24 mouse cellular contexts compared by ENCODE assay signal in the genomic region with DNA sequence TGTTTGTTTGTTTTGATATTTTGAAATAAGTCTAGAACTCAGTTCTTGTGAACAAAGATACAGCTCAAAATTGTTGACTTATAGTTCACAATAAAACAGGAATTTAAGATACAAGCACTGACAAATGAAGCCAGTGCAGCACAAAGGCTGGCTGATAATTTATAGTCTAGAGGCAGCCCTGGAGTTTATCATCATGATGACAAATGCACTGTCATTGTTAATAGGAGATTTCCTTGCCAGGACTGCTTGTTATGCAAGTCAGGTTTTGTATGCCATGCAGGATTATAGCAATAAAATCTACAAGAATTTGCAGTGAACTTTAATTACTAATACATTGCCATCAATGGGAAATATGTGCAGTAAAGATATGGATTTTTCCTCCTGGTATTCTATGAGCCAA.
DNase-seq lines count a peak whose midpoint lies in the region; ATAC-seq and TF ChIP-seq lines count a peak whose summit lies in the region.
"Had no signal": no experiment of that assay in that cellular context is flagged by ENCODE, and none has a peak within 500 bp of the region (broad histone marks: within the 10 kb centered on the region; RNA-seq: fewer than 3 reads in every experiment).

No protein-coding gene starts in this region.

- H3K9me3 ChIP-seq in forebrain, embryonic 14.5 days (replicated peaks; ENCODE audit: control insufficient read depth, low read length), result no peaks in the 10 kb centered on the region
- no peaks in the 10 kb centered on the region for H3K9me3 ChIP-seq in forebrain, embryonic 12.5 days
- H3K9me3 ChIP-seq in neural tube, embryonic 11.5 days (ENCODE audit: control insufficient read depth, low read length), result no peaks in the 10 kb centered on the region
- H3K9me3 ChIP-seq in hindbrain, postnatal 0 days (ENCODE audit: low read length), result no peaks in the 10 kb centered on the region
- H3K9me3 ChIP-seq: intestine, embryonic 15.5 days; limb, embryonic 12.5 days; midbrain, embryonic 15.5 days had no signal

- TF ChIP-seq CTCF in hindbrain, postnatal 0 days (IDR thresholded peaks at IDR 0.05; ENCODE audit: low read depth), result no peak

- DNase-seq in forebrain, embryonic 14.5 days (ENCODE audit: low spot score), result peak; percentile 15
- no peak for DNase-seq in neural tube, embryonic 11.5 days (ENCODE audit: low spot score)
- no peak for DNase-seq in neural tube, embryonic 10.5 days (ENCODE audit: extremely low spot score, low spot score)
- peak; percentile 46 for DNase-seq in hindbrain, postnatal 0 days (ENCODE audit: low spot score)
- no peak for DNase-seq in lung, postnatal 36 days
- DNase-seq in left cerebral cortex, adult 8-10 months (ENCODE audit: low spot score in 2 of 2), result no peak
- no peak for DNase-seq in left cerebral cortex, postnatal 36 days (ENCODE audit: low spot score in 2 of 2)
- DNase-seq: adrenal gland, adult 2 months; cerebellum, adult 2 months; cerebellum, postnatal 25 days; gastrocnemius, postnatal 36 days; heart, postnatal 4 days; kidney, adult 8-10 months; kidney, postnatal 14 days; lung, adult 18-20 months; lung, postnatal 10 days; right cerebral cortex, adult 18-20 months; right cerebral cortex, postnatal 4 days; thymus, postnatal 14 days had no signal

- H3K4me3 ChIP-seq in forebrain, embryonic 14.5 days (ENCODE audit: low read depth, low read length), result no peak overlapping the region
- H3K4me3 ChIP-seq in forebrain, embryonic 12.5 days (replicated peaks), result no peak overlapping the region
- no peak overlapping the region for H3K4me3 ChIP-seq in neural tube, embryonic 11.5 days (ENCODE audit: low read depth, low read length)
- H3K4me3 ChIP-seq in hindbrain, postnatal 0 days (ENCODE audit: low read length), result no peak overlapping the region
- H3K4me3 ChIP-seq: intestine, embryonic 15.5 days; limb, embryonic 12.5 days; midbrain, embryonic 15.5 days had no signal

- no peaks in the 10 kb centered on the region for H3K4me1 ChIP-seq in forebrain, embryonic 14.5 days (ENCODE audit: control insufficient read depth, insufficient read depth, low read length)
- H3K4me1 ChIP-seq in forebrain, embryonic 12.5 days, result no peaks in the 10 kb centered on the region
- H3K4me1 ChIP-seq in neural tube, embryonic 11.5 days (ENCODE audit: control insufficient read depth, insufficient read depth, low read length), result no peaks in the 10 kb centered on the region
- no peaks in the 10 kb centered on the region for H3K4me1 ChIP-seq in hindbrain, postnatal 0 days (ENCODE audit: insufficient read depth, low read length)
- H3K4me1 ChIP-seq: intestine, embryonic 15.5 days; limb, embryonic 12.5 days; midbrain, embryonic 15.5 days had no signal

- H3K4me2 ChIP-seq in forebrain, embryonic 14.5 days (ENCODE audit: low read length), result no peak overlapping the region
- no peak overlapping the region for H3K4me2 ChIP-seq in forebrain, embryonic 12.5 days
- H3K4me2 ChIP-seq in neural tube, embryonic 11.5 days (ENCODE audit: low read depth), result no peak overlapping the region
- no peak overlapping the region for H3K4me2 ChIP-seq in hindbrain, postnatal 0 days (ENCODE audit: low read depth, low read length)
- H3K4me2 ChIP-seq: intestine, embryonic 15.5 days; limb, embryonic 12.5 days; liver, embryonic 11.5 days; midbrain, embryonic 15.5 days had no signal

- ATAC-seq in forebrain, embryonic 14.5 days, result no peak
- ATAC-seq in forebrain, embryonic 12.5 days (ENCODE audit: low FRiP score), result no peak
- ATAC-seq in neural tube, embryonic 11.5 days (ENCODE audit: insufficient read depth, low FRiP score, low TSS enrichment), result peak; percentile 61; the same call in 1 of the 2 replicates
- ATAC-seq in hindbrain, postnatal 0 days, result no peak
- ATAC-seq: intestine, embryonic 15.5 days; midbrain, embryonic 15.5 days had no signal

- no peak overlapping the region for H3K9ac ChIP-seq in forebrain, embryonic 14.5 days (ENCODE audit: low read length)
- no peak overlapping the region for H3K9ac ChIP-seq in forebrain, embryonic 12.5 days
- no peak overlapping the region for H3K9ac ChIP-seq in neural tube, embryonic 11.5 days (ENCODE audit: low read length)
- no peak overlapping the region for H3K9ac ChIP-seq in hindbrain, postnatal 0 days (replicated peaks; ENCODE audit: low read length)
- H3K9ac ChIP-seq: intestine, embryonic 15.5 days; limb, embryonic 12.5 days; midbrain, embryonic 15.5 days had no signal

- intact Hi-C loops in left cerebral cortex, postnatal 36 days (cut with DNase I), result no loop called here

- no peaks in the 10 kb centered on the region for H3K27me3 ChIP-seq in forebrain, embryonic 14.5 days (replicated peaks; ENCODE audit: control insufficient read depth, insufficient read depth, low read length)
- H3K27me3 ChIP-seq in forebrain, embryonic 12.5 days, result no peaks in the 10 kb centered on the region
- no peaks in the 10 kb centered on the region for H3K27me3 ChIP-seq in neural tube, embryonic 11.5 days (ENCODE audit: control insufficient read depth, insufficient read depth, low read length)
- no peaks in the 10 kb centered on the region for H3K27me3 ChIP-seq in hindbrain, postnatal 0 days (ENCODE audit: insufficient read depth, low read length)
- H3K27me3 ChIP-seq: intestine, embryonic 15.5 days; limb, embryonic 12.5 days; midbrain, embryonic 15.5 days had no signal

- H3K36me3 ChIP-seq in forebrain, embryonic 14.5 days (ENCODE audit: control insufficient read depth, insufficient read depth, low read length), result no peaks in the 10 kb centered on the region
- H3K36me3 ChIP-seq in forebrain, embryonic 12.5 days (replicated peaks), result no peaks in the 10 kb centered on the region
- no peaks in the 10 kb centered on the region for H3K36me3 ChIP-seq in neural tube, embryonic 11.5 days (ENCODE audit: control insufficient read depth, insufficient read depth, low read length)
- no peaks in the 10 kb centered on the region for H3K36me3 ChIP-seq in hindbrain, postnatal 0 days (ENCODE audit: insufficient read depth, low read length)
- H3K36me3 ChIP-seq: intestine, embryonic 15.5 days; limb, embryonic 12.5 days; midbrain, embryonic 15.5 days had no signal

- no peak overlapping the region for H3K27ac ChIP-seq in forebrain, embryonic 14.5 days (ENCODE audit: low read depth, low read length)
- no peak overlapping the region for H3K27ac ChIP-seq in forebrain, embryonic 12.5 days
- no peak overlapping the region for H3K27ac ChIP-seq in neural tube, embryonic 11.5 days (ENCODE audit: low read depth, low read length)
- H3K27ac ChIP-seq in hindbrain, postnatal 0 days, result no peak overlapping the region
- H3K27ac ChIP-seq: intestine, embryonic 15.5 days; limb, embryonic 12.5 days; midbrain, embryonic 15.5 days had no signal

Comparison
In these comparisons a context has a peak if more than half of its experiments do, and no peak if none do; other contexts are left out.
1. DNase-seq: peak in forebrain, embryonic 14.5 days (single experiment) and hindbrain, postnatal 0 days (single experiment); none in neural tube, embryonic 11.5 days (single experiment), neural tube, embryonic 10.5 days (single experiment), lung, postnatal 36 days (single experiment), left cerebral cortex, adult 8-10 months (0 of 2) and left cerebral cortex, postnatal 36 days (0 of 2).